ENCODE assay signal across 8 mouse cellular contexts in genomic region chr10:23349392-23350010, GRCm38 (mm10). TPM values are rescaled to one million over a fixed set of nuclear protein-coding genes. Genes with fewer than 3 reads are reported as not detected.
DNase-seq lines count a peak whose midpoint lies in the region; ATAC-seq and TF ChIP-seq lines count a peak whose summit lies in the region.

No protein-coding gene starts in this region.

- H3K36me3 ChIP-seq in embryonic facial prominence, embryonic 13.5 days = no peaks in the 10 kb centered on the region
- no peaks in the 10 kb centered on the region for H3K36me3 ChIP-seq in hindbrain, embryonic 11.5 days (ENCODE audit: control insufficient read depth, insufficient read depth, low read length)
- no peaks in the 10 kb centered on the region for H3K36me3 ChIP-seq in liver, embryonic 15.5 days (replicated peaks)
- H3K36me3 ChIP-seq in stomach, postnatal 0 days (ENCODE audit: control insufficient read depth, insufficient read depth, low read length) = no peaks in the 10 kb centered on the region

- DNase-seq in kidney, adult 18-20 months = peak; percentile 5
- no peak for DNase-seq in kidney, adult 9 months
- peak; percentile 13 for DNase-seq in MN1 (ENCODE audit: low spot score)
- DNase-seq in hindbrain, embryonic 11.5 days (ENCODE audit: low spot score) = peak; percentile 72
- DNase-seq in stomach, postnatal 0 days (ENCODE audit: low spot score) = peak; percentile 14

- peak; percentile 48 for ATAC-seq in embryonic facial prominence, embryonic 13.5 days (ENCODE audit: insufficient number of reproducible peaks, insufficient read depth, low FRiP score, low TSS enrichment, low read depth)
- peak; percentile 40 for ATAC-seq in hindbrain, embryonic 11.5 days (ENCODE audit: low FRiP score)
- ATAC-seq in liver, embryonic 15.5 days (ENCODE audit: insufficient read depth) = no peak
- no peak for ATAC-seq in stomach, postnatal 0 days (ENCODE audit: low FRiP score, low TSS enrichment)
- ATAC-seq in megakaryocyte-erythroid progenitor cell, adult 5-6 weeks (replicated peaks; ENCODE audit: low FRiP score, low TSS enrichment, poor library complexity, severe bottlenecking) = no peak; the same call in 1 of the 2 replicates

- H3K9ac ChIP-seq in embryonic facial prominence, embryonic 13.5 days = peak overlapping the region; percentile 87
- peak overlapping the region; percentile 73 for H3K9ac ChIP-seq in hindbrain, embryonic 11.5 days (ENCODE audit: low read depth, low read length)
- no peak overlapping the region for H3K9ac ChIP-seq in liver, embryonic 15.5 days
- H3K9ac ChIP-seq in stomach, postnatal 0 days (ENCODE audit: low read length) = no peak overlapping the region

- H3K27me3 ChIP-seq in embryonic facial prominence, embryonic 13.5 days = no peaks in the 10 kb centered on the region; the same call in 1 of the 2 replicates
- no peaks in the 10 kb centered on the region for H3K27me3 ChIP-seq in hindbrain, embryonic 11.5 days (ENCODE audit: control insufficient read depth, insufficient read depth, low read length)
- peaks cover 50% of the 10 kb centered on the region for H3K27me3 ChIP-seq in liver, embryonic 15.5 days
- H3K27me3 ChIP-seq in stomach, postnatal 0 days (ENCODE audit: control insufficient read depth, insufficient read depth, low read length) = peaks cover 9% of the 10 kb centered on the region; the same call in 1 of the 2 replicates

- no peak for TF ChIP-seq CTCF in stomach, postnatal 0 days (IDR thresholded peaks at IDR 0.05; ENCODE audit: low read depth)

- peak overlapping the region; percentile 88 for H3K4me2 ChIP-seq in embryonic facial prominence, embryonic 13.5 days
- H3K4me2 ChIP-seq in hindbrain, embryonic 11.5 days (replicated peaks; ENCODE audit: low read depth, low read length) = peak overlapping the region; percentile 95
- H3K4me2 ChIP-seq in liver, embryonic 15.5 days = peak overlapping the region; percentile 62
- H3K4me2 ChIP-seq in stomach, postnatal 0 days (replicated peaks; ENCODE audit: low read depth) = peak overlapping the region; percentile 73

- WGBS in embryonic facial prominence, embryonic 13.5 days = under 1% methylated on average over 29 of the region's 33 CpGs
- 0% methylated on average over 29 of the region's 33 CpGs for WGBS in hindbrain, embryonic 11.5 days
- WGBS in liver, embryonic 15.5 days (ENCODE audit: insufficient replicate concordance) = 1% methylated on average over 32 of the region's 33 CpGs
- 1% methylated on average over 29 of the region's 33 CpGs for WGBS in stomach, postnatal 0 days

- H3K9me3 ChIP-seq in embryonic facial prominence, embryonic 13.5 days = no peaks in the 10 kb centered on the region
- H3K9me3 ChIP-seq in hindbrain, embryonic 11.5 days (ENCODE audit: control insufficient read depth, low read length) = no peaks in the 10 kb centered on the region
- H3K9me3 ChIP-seq in liver, embryonic 15.5 days (replicated peaks) = no peaks in the 10 kb centered on the region
- no peaks in the 10 kb centered on the region for H3K9me3 ChIP-seq in stomach, postnatal 0 days (ENCODE audit: control insufficient read depth, low read length)

- TF ChIP-seq EP300 in stomach, postnatal 0 days (optimal IDR thresholded peaks at IDR 0.05) = no peak

- H3K4me3 ChIP-seq in embryonic facial prominence, embryonic 13.5 days = peak overlapping the region; percentile 68
- H3K4me3 ChIP-seq in hindbrain, embryonic 11.5 days (ENCODE audit: low read depth, low read length) = peak overlapping the region; percentile 74
- H3K4me3 ChIP-seq in liver, embryonic 15.5 days (replicated peaks) = peak overlapping the region; percentile 44
- peak overlapping the region; percentile 50 for H3K4me3 ChIP-seq in stomach, postnatal 0 days (ENCODE audit: low read depth, low read length)

- H3K4me1 ChIP-seq in embryonic facial prominence, embryonic 13.5 days = peaks cover 22% of the 10 kb centered on the region; the same call in 1 of the 2 replicates
- H3K4me1 ChIP-seq in hindbrain, embryonic 11.5 days (replicated peaks; ENCODE audit: control insufficient read depth, insufficient read depth, low read length) = peaks cover 2% of the 10 kb centered on the region; the same call in 1 of the 2 replicates
- H3K4me1 ChIP-seq in liver, embryonic 15.5 days (replicated peaks) = no peaks in the 10 kb centered on the region; the same call in none of the 2 replicates
- H3K4me1 ChIP-seq in stomach, postnatal 0 days (replicated peaks; ENCODE audit: control insufficient read depth, insufficient read depth) = 0 out of 2 replicates have a peak, but pooled peaks cover 2% of the 10 kb centered on the region

- H3K27ac ChIP-seq in embryonic facial prominence, embryonic 13.5 days = peak overlapping the region; percentile 91
- H3K27ac ChIP-seq in hindbrain, embryonic 11.5 days (ENCODE audit: low read depth, low read length) = peak overlapping the region; percentile 70
- H3K27ac ChIP-seq in liver, embryonic 15.5 days (replicated peaks) = no peak overlapping the region
- no peak overlapping the region for H3K27ac ChIP-seq in stomach, postnatal 0 days (replicated peaks)

RNA-seq across cellular contexts. Expression of gene Eya4, which starts 1.1 kb away (rescaled TPM):
- 13.1 and 14.4 TPM in 2 replicates for polyA plus RNA-seq in embryonic facial prominence, embryonic 13.5 days (2015; fragmentation: Nextera tagmentation; extraction: Ambion mirVana)
- 5.0 and 5.7 TPM in 2 replicates for polyA plus RNA-seq in hindbrain, embryonic 11.5 days (2014; fragmentation: Nextera tagmentation; extraction: Ambion mirVana)
- polyA plus RNA-seq in liver, embryonic 15.5 days (2015; fragmentation: Nextera tagmentation; extraction: Ambion mirVana) = 0.14 and 0.26 TPM in 2 replicates
- polyA plus RNA-seq in stomach, postnatal 0 days (2015; fragmentation: Nextera tagmentation; extraction: Ambion mirVana) = 0.28 and 0.33 TPM in 2 replicates
- 0.66 and 0.69 TPM in 2 replicates for total RNA-seq in megakaryocyte-erythroid progenitor cell, adult 5-6 weeks (2014; fragmentation: Nextera tagmentation)
- 0.95 and 1.5 TPM in 2 replicates for total RNA-seq in megakaryocyte-erythroid progenitor cell, adult 5-6 weeks (2017)

Comparison
In these comparisons a context has a peak if more than half of its experiments do, and no peak if none do; other contexts are left out.
1. ATAC-seq: peak in embryonic facial prominence, embryonic 13.5 days (single experiment) and hindbrain, embryonic 11.5 days (single experiment); none in liver, embryonic 15.5 days (single experiment), stomach, postnatal 0 days (single experiment) and megakaryocyte-erythroid progenitor cell, adult 5-6 weeks (single experiment).
2. H3K27ac ChIP-seq: peak in embryonic facial prominence, embryonic 13.5 days (single experiment) and hindbrain, embryonic 11.5 days (single experiment); none in liver, embryonic 15.5 days (single experiment) and stomach, postnatal 0 days (single experiment).
3. H3K9ac ChIP-seq: peak in embryonic facial prominence, embryonic 13.5 days (single experiment) and hindbrain, embryonic 11.5 days (single experiment); none in liver, embryonic 15.5 days (single experiment) and stomach, postnatal 0 days (single experiment).
4. Peak in every context shown above with its lines, with median percentiles within 50 percentile points of each other: H3K4me2 ChIP-seq and H3K4me3 ChIP-seq.